Mouse (Mus musculus) 416B (cell line): ENCODE results near the gene Kcnh1.
A peak's percentile ranks its signal among the peaks of the same experiment; 100 is the strongest.

Experiments used
- DNase-seq: peaks from one replicate; pipeline ENCODE4 v3.0.0; 2011; ENCODE audit warnings: low read depth

Gene Kcnh1

DNA sequence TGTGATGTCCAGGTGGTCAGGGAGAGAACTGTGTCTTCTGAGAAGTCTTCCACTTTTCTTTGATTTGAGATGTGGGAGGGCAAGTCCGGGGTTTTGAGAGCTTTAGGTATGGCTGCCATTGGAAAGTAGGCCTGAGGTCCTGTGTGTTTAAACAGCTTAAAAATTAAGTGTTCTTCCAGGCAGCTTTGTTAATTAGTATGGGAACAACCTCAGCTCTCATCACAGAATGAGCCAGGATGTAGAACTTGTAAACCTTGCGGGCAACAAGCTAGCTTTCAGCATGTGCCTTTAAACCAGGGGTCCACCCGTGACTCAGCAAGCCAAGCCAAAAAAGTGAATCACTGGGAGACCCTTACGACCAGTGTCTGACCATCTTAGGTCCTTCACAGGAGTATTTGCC lies 214.6 kb downstream of the Kcnh1 start:
- DNase-seq, result no peak

DNA sequence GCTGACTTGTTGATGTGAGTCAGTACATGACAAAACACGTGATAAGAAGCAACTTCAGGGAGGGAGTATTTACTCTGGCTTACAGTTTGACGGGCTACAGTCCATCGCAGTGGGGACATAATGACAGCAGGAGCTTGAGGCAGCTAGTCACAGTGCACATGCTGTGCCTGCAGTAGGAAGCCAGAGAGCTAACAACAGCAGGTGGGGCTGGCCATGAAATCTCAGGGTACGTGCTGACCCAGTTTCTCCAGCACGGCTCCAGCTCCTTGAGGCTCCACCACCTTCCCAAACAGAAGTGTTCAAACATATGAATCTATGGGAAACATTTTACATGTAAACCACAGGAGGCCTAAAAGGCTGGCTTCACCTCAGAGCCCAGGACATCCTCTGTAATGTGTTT lies 216.0 kb downstream of the Kcnh1 start:
- DNase-seq, result no peak

GRCm38 (mm10) chr1:192415813-192416212 lies 225.2 kb downstream of the Kcnh1 start:
- no peak for DNase-seq

DNA sequence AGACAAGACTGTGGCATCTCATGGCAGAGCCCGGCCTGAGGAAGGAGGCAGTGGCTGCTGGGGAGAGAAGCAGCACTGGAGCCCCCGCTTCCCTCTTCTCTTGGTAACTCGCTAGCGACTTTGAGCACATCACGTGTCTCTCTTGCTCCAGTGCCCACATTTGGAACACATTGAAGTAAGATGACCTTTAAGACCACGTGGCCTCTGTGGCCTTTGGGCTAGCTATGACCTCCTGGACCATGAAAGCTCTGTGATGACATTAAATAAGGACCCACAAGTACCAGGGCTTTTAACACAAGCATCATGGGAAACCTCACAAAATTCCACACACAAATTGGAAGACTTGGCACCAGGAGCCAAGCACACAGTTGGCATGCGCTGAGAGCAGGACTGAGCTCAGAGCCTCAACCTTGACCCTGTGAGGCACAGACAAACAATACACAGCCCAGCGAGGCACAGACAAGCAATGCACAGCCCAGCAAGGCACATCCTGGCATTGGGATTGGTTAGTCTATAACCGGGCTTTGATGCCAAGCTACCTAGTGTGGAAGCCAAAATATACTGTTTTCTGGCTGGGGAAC lies 225.8 kb downstream of the Kcnh1 start:
- no peak for DNase-seq

DNA sequence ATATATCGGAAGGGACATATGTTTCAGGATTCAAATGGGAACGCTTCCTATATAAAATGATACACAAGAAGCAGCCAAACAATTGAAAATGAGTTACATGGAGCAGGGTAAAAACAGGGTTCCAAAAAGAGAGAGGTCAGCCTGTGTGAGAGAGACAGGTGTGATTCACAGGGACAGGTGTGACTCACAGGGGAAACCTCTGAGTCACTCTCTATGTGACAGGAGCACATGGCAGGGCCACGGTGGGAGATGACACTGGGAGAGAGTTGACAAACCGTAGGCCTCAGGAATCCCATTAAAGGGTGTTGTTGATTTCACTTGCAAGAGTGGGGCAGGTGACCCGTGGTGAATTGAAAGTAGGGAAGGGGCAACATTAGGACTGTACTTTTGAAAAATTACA lies 228.6 kb downstream of the Kcnh1 start:
- DNase-seq, result no peak

DNA sequence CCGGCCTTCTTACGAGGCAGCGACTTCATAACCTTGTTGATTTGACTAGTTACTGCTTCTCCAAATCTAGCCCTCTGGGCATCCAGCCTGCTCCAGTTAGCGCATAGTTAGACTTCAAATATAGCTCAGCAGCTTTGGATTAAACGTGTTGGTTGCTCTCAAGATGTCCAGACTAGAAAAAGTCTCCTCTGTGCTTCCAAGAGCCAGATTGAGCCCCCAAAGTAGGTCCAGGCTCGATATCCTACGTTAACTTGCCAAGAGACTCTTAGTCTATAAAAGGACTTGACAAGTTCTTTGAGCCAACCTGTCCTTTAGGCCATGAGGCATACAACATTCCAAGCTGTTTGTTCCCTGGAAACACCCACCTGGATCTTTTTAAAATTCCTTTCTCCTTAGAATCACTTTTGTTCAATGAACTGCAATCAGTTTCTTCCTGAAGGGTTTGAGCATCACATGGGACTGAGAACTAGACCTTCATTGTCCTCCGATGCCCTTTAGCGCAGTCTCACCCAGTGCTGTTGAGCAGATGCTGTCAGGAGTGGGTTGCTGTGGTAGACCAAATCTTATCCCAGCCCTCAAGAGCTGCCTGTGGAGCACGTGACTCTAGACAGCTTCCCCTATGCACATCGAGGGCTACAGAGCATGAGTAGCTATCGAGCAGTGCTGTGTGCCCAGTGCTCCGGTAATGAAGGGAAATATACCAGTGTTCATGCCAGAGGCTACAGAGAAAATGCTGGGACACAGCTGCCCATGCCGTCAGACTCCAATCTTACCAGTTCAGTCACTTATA lies 231.0 kb downstream of the Kcnh1 start:
- no peak for DNase-seq

DNA sequence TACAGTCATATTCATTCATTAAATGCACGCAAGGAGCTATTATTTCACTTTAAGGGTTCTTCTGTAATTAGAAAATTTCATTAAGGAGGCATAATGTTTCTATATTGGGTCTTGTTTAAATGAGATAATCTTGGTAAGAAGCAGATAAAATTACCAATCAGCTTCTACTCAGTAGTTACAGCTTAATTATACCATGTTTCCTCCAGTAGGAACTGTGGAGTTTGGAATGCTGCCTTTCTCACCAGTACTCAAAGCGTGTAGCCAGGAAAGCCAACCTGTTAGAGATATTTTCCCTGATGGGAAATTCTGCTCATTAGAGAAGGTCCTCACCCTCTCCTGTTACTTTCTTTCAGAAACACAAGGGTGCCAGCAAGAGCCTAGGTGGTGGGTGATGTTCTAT lies 240.8 kb downstream of the Kcnh1 start:
- DNase-seq, result no peak

DNA sequence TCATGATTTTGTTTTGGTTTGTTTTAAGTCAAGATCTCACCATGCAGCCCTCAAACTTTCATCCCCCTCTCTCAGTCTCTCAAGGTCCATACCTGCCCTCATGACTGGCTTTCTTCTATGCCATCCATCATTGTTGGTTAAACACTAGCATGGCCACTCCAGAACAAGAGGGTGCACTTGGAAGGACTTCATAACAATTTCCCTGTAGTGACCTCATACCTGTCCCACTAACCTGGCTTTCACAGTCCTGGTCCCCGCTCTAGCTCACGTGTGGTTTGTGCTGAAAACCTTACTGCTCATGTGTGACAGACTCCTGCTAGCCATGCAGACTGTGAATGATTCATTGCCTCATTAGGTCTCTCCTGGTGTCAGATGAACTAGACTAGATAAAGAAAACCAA lies 244.9 kb downstream of the Kcnh1 start:
- no peak for DNase-seq

DNA sequence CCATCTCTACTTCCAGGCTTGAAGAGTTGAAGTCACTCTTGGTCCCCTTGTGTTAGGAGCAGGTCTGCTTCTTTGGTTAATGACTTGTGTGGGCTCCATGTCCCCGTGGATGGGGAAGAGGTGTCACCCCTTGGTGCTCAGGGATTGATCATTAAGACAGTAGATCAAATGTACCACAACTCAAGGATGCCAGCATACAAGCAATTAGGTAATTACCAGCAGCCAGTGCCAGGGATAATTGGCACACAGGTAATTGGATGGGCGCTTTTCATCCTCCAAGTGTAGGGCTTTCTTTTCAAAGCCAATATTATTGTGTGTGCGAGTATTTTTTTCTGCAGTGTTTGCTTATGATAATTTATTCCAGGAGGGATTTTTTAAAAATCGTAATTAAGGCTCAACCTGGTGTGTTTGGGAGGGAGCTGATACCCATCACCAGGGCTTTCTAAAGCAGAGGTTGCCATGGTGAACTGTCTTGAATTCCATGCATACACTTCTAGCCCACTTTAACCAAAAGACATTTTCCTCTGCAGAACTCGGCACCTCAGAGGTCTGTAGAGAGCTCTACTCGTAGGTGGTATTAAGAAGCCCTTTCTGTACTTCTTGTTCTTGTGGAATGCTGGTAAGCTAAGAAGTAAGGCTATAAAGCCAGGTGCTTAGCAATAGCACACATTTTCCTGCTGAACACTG lies 248.7 kb downstream of the Kcnh1 start:
- no peak for DNase-seq

GRCm38 (mm10) chr1:192442772-192443445 lies 252.3 kb downstream of the Kcnh1 start:
- DNase-seq, result no peak

- DNase-seq, result no peak
Observed at GRCm38 (mm10) chr1:192443998-192444657, 253.6 kb downstream of the Kcnh1 start.

DNA sequence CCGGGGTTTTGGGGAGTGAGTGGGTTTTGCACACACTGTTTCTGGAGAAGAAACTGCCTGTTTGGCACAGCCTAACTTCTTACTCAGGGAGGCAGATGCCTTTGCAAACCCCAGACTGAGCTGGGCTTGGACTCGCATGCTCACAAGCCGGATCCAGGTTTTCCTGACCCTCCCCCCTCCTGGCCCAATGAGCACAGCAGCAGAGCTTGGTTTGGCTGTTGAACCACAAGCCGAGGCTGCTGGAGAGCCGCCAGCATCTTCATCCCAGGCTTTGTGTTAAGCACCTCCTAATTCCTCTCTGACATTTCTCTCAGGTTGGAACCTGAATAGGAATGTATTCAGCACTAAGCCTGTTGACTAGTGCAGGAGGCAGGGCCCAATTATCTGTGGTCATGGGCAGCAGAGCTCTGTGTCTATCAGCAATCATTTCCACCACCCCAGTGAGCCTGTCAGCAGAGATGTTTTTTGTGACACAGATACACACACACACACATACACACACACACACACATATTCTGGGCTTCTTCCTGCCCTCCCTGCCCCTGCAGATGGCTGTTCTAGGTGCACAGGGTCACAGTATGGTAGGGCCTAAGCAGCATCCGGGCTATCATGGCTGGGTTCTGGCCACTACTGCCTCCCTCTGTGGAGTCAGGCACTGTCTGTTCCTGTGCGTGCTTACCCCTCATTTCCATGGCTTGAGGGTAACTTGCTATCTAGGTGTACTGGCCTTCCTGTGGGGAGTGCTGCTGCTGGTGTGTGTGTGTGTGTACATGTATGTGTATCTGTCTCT lies 254.3 kb downstream of the Kcnh1 start:
- peak; percentile 36 for DNase-seq

GRCm38 (mm10) chr1:192446158-192446557 lies 255.6 kb downstream of the Kcnh1 start:
- no peak for DNase-seq

DNA sequence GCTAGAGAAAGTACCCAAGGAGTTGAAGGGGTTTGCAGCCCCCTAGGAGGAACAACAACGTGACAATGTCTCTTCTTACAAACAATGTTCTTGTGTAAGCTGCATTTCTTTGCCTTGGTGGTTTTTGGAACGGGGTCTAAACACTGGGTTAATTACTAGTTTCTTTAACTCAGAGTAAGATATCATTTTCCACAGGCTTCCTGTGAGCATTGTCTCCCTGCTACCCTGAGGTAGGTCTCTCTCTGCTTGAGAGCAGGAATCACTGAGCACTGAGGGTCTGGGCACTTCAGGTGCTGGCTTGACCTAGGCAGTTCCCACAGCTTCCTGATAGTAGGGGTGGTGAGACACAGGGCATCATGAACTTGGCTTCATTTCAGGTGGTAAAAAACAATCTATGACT lies 257.1 kb downstream of the Kcnh1 start:
- DNase-seq, result no peak

DNA sequence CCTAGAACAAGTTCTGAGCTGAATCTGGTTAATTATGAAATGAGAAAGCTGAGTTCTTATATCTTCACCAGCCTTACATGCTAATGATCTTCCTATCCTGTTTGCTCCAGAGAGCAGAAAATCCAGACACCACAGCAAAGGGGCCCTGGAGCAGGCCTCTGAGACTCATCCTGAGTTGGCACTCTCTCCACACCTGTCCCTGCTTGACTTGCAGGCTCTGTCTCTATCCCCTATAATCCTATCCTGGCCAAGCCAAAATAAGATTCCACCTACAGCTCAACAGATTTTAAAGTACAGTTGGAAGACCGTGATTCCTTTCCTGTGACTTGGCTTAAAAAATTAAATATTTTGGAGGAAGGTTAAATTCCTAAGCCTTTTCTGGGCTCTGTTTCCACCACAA lies 257.9 kb downstream of the Kcnh1 start:
- DNase-seq, result no peak

DNA sequence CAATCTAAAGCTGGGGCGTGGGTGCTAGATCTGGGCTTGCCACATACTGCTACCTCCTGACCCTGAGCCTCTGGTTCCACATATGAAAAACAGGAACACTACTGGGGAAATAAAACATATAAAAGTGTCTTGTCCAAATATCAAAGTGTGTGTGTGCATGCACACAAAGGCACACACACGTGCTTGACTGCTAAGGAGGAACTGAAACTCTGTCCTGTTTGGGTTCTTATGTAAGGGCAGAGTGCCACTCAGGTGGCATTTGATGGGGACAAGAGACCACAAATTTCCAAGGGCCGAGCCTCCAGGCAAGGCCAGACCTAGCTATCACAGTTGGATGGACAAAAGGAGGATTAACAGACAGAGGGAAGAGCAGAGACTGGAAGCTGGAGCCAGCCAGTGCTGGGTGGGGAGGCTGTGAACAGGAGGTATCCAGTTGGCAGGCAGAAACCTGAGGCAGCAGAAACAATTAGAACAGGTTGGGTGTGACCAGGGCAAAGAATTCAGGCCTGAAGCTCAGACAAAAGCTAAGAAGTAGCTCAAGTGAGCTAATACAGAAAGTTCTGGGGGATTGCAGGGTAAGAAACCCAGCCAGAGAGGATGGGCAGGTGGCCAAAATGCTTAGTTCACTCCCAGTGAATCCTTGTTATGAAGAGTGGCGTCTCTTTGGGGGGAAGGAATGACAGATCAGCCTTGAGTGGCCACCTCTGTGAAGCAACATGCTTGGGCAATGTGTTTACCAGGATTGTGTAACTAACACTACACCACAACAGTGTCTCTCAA lies 259.2 kb downstream of the Kcnh1 start:
- peak; percentile 17 for DNase-seq

DNA sequence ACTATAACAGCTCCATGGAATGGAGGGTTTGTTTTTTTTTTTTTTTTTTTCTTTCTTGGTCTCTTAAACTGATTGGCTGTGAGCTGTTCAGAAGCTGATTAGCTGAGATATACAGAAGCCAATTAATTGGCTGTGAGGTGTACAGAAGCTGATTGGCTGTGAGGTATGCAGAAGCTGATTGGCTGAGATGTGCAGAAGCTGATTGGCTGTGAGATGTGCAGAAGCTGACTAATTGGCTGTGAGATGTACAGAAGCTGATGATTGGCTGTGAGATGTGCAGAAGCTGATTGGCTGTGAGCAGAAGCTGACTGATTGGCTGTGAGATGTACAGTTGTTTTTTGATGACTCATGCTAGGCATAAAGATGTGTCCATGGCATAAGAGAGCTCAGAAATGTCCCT lies 259.9 kb downstream of the Kcnh1 start:
- peak; percentile 23 for DNase-seq

- DNase-seq, result no peak
Observed at GRCm38 (mm10) chr1:192451722-192452121, 261.1 kb downstream of the Kcnh1 start.

DNA sequence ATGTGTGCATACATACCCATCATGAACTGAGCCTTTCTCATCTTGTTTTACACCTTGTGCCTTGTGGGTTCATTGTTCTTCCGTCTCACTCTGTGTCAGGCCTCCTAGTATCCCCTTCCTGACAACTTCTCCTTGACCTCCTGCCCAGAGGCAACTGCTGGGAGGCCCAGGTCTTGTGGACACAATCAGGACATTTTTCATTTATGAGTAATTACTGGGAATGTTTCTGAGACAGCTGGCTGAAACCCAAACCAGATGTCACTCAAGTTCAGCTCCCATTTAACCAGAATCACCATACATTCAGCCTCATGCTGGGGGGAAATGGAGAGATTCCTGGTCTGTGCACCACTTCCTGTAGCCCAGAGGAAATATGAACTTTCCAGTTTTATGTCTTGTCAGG lies 263.9 kb downstream of the Kcnh1 start:
- no peak for DNase-seq

- DNase-seq, result no peak
Observed at GRCm38 (mm10) chr1:192454981-192455380, 264.4 kb downstream of the Kcnh1 start.

DNA sequence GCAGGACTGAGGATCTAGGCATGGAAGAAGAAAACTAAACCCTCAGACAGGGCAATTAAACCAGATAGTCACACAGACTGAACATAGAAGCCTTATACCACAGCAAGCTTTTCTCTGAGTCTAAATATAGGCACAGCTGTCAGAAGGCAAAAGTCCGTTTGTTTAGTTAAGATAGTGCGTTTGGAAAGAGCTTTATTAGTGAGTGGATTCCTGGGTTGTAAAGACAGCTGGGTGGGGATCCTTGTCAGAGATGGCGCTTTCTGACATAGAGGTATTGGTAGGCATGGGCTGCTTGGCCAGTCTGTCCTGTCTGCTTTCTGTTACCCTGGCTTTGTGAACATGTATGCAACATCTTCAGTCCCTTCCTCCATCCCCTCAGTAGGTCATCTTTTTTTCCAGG lies 266.5 kb downstream of the Kcnh1 start:
- DNase-seq, result no peak
